Mouse (Mus musculus) brown adipose tissue, adult 24 weeks (tissue): ENCODE data around the gene Casz1. TPM values are rescaled to one million over a fixed set of nuclear protein-coding genes. Genes with fewer than 3 reads are reported as not detected.

Experiments
- H3K27ac ChIP-seq: fragments of 200-500 bp; replicated peaks from 2 replicates; pipeline ENCODE4 v1.5.1; 2012; ENCODE audit warnings: low read depth, mild to moderate bottlenecking, low read length
- H3K4me1 ChIP-seq: fragments of 200-500 bp; 2 replicates; pipeline ENCODE4 v1.6.1; 2012; ENCODE audit warnings: low read length, mixed read lengths; ENCODE audit not compliant: control insufficient read depth, insufficient read depth, insufficient read length
- H3K4me3 ChIP-seq: fragments of 200-500 bp; 2 replicates; pipeline ENCODE4 v1.5.1; 2012; ENCODE audit warnings: low read depth, mild to moderate bottlenecking, low read length, moderate library complexity; ENCODE audit not compliant: insufficient read depth
- polyA plus RNA-seq: library from polyadenylated mRNA; stranded (reverse); fragments of >200 nt; gene quantifications from 2 replicates; pipeline ENCODE4 v1.2.4, GENCODE M21; 2012; ENCODE audit not compliant: missing spikeins, insufficient read depth, insufficient read length

The Casz1 gene
- polyA plus RNA-seq, 1 experiment, result 1.4 TPM

- peaks cover 11% of the 10 kb centered on the region for H3K4me1 ChIP-seq
- no peak overlapping the region for H3K27ac ChIP-seq
- no peak overlapping the region for H3K4me3 ChIP-seq
Measured at GRCm38 (mm10) chr4:148930721-148931229, 126.5 kb downstream of the Casz1 start.

GRCm38 (mm10) chr4:148933109-148933508 lies 128.9 kb downstream of the Casz1 start:
- H3K27ac ChIP-seq, result no peak overlapping the region
- no peak overlapping the region for H3K4me3 ChIP-seq
- H3K4me1 ChIP-seq, result peaks cover 9% of the 10 kb centered on the region

GRCm38 (mm10) chr4:148935211-148935610 lies 131.0 kb downstream of the Casz1 start:
- no peak overlapping the region for H3K27ac ChIP-seq
- H3K4me3 ChIP-seq, result no peak overlapping the region
- H3K4me1 ChIP-seq, result peaks cover 5% of the 10 kb centered on the region; the same call in 1 of the 2 replicates

- no peak overlapping the region for H3K4me3 ChIP-seq
- peaks cover 7% of the 10 kb centered on the region; the same call in 1 of the 2 replicates for H3K4me1 ChIP-seq
- no peak overlapping the region for H3K27ac ChIP-seq
Measured at GRCm38 (mm10) chr4:148936111-148936510, 131.9 kb downstream of the Casz1 start.

GRCm38 (mm10) chr4:148936727-148937126 lies 132.5 kb downstream of the Casz1 start:
- Histone ChIP-seq H3K4me3 (no peak overlapping the region), H3K4me1 (peaks cover 7% of the 10 kb centered on the region; the same call in 1 of the 2 replicates), H3K27ac (no peak overlapping the region)

- H3K27ac ChIP-seq, result no peak overlapping the region
- H3K4me3 ChIP-seq, result no peak overlapping the region
- H3K4me1 ChIP-seq, result peaks cover 7% of the 10 kb centered on the region; the same call in 1 of the 2 replicates
Measured at GRCm38 (mm10) chr4:148938546-148938945, 134.3 kb downstream of the Casz1 start.

GRCm38 (mm10) chr4:148940674-148941211 lies 136.5 kb downstream of the Casz1 start:
- no peak overlapping the region for H3K27ac ChIP-seq

GRCm38 (mm10) chr4:148941321-148941720 lies 137.1 kb downstream of the Casz1 start:
- Histone ChIP-seq H3K27ac (no peak overlapping the region), H3K4me3 (no peak overlapping the region), H3K4me1 (peaks cover 4% of the 10 kb centered on the region; the same call in 1 of the 2 replicates)

More at GRCm38 (mm10) chr4:148940674-148941211, 136.5 kb downstream of the Casz1 start:
- Histone ChIP-seq H3K4me1 (peaks cover 7% of the 10 kb centered on the region; the same call in 1 of the 2 replicates), H3K4me3 (no peak overlapping the region)

GRCm38 (mm10) chr4:148943099-148943498 lies 138.9 kb downstream of the Casz1 start:
- Histone ChIP-seq H3K4me1 (peaks cover 2% of the 10 kb centered on the region; the same call in 1 of the 2 replicates), H3K27ac (no peak overlapping the region), H3K4me3 (no peak overlapping the region)

GRCm38 (mm10) chr4:148945476-148945881 lies 141.2 kb downstream of the Casz1 start:
- Histone ChIP-seq H3K4me1 (peaks cover 1% of the 10 kb centered on the region; the same call in 1 of the 2 replicates), H3K4me3 (no peak overlapping the region), H3K27ac (no peak overlapping the region)

- Histone ChIP-seq H3K4me3 (no peak overlapping the region), H3K4me1 (no peaks in the 10 kb centered on the region), H3K27ac (no peak overlapping the region)
Measured at GRCm38 (mm10) chr4:148946071-148946470, 141.8 kb downstream of the Casz1 start.

- Histone ChIP-seq H3K4me1 (no peaks in the 10 kb centered on the region), H3K4me3 (no peak overlapping the region), H3K27ac (no peak overlapping the region)
Measured at GRCm38 (mm10) chr4:148947833-148948388, 143.7 kb downstream of the Casz1 start.

GRCm38 (mm10) chr4:148950487-148950886 lies 146.3 kb downstream of the Casz1 start:
- no peak overlapping the region for H3K27ac ChIP-seq

GRCm38 (mm10) chr4:148950932-148951650 lies 146.9 kb downstream of the Casz1 start:
- no peak overlapping the region for H3K27ac ChIP-seq
- peaks cover 9% of the 10 kb centered on the region for H3K4me1 ChIP-seq
- no peak overlapping the region for H3K4me3 ChIP-seq

More at GRCm38 (mm10) chr4:148950487-148950886, 146.3 kb downstream of the Casz1 start:
- no peak overlapping the region for H3K4me3 ChIP-seq
- peaks cover 7% of the 10 kb centered on the region for H3K4me1 ChIP-seq

GRCm38 (mm10) chr4:148951821-148952291 lies 147.6 kb downstream of the Casz1 start:
- H3K4me3 ChIP-seq, result no peak overlapping the region
- H3K27ac ChIP-seq, result no peak overlapping the region
- H3K4me1 ChIP-seq, result peaks cover 9% of the 10 kb centered on the region
